Mouse (Mus musculus) MEL (cell line): ENCODE data around the gene Vsig10l. TPM values are rescaled to one million over a fixed set of nuclear protein-coding genes. Genes with fewer than 3 reads are reported as not detected.

Source experiments
- DNase-seq: peaks from one replicate; pipeline ENCODE4 v3.0.0; 2011; ENCODE audit warnings: low read depth, low spot score
- H3K27ac ChIP-seq: 2 replicates; pipeline ENCODE4 v1.5.1; 2012; ENCODE audit warnings: low read depth, mild to moderate bottlenecking, control low read depth, low read length, moderate library complexity; ENCODE audit not compliant: control insufficient read depth
- H3K27me3 ChIP-seq, 2 experiments: fragments of 150-350 bp in 1 of 2; sonication (generic) in 1 of 2; 2 replicates each; pipeline ENCODE4 v1.6.1; 2012; ENCODE audit warnings: low read length in 2 of 2, mild to moderate bottlenecking in 2 of 2, improper control_type of control experiment in 1 of 2, moderate library complexity in 1 of 2; ENCODE audit not compliant: insufficient read depth in 2 of 2, control insufficient read depth in 1 of 2
- H3K36me3 ChIP-seq, 2 experiments: 2 replicates each; pipeline ENCODE4 v1.6.1; 2012 to 2014; ENCODE audit warnings: low read length in 2 of 2, improper control_type of control experiment in 1 of 2, inconsistent platforms in 1 of 2, mild to moderate bottlenecking in 1 of 2; ENCODE audit not compliant: insufficient read depth in 2 of 2, control insufficient read depth in 1 of 2
- H3K4me1 ChIP-seq, 2 experiments: fragments of 150-350 bp in 1 of 2; sonication (generic) in 1 of 2; 2 replicates each; pipeline ENCODE4 v1.6.1; 2012; ENCODE audit warnings: low read length in 2 of 2, improper control_type of control experiment in 1 of 2, mild to moderate bottlenecking in 1 of 2; ENCODE audit not compliant: insufficient read depth in 2 of 2, control insufficient read depth in 1 of 2
- H3K4me3 ChIP-seq, 2 experiments: fragments of 150-350 bp in 1 of 2; sonication (generic) in 1 of 2; 2 replicates each; pipeline ENCODE4 v1.5.1; 2012; ENCODE audit warnings: low read depth in 2 of 2, low read length in 2 of 2, mild to moderate bottlenecking in 2 of 2, moderate library complexity in 2 of 2, control low read depth in 1 of 2, improper control_type of control experiment in 1 of 2; ENCODE audit not compliant: control insufficient read depth in 1 of 2, insufficient read depth in 1 of 2
- H3K79me2 ChIP-seq: 2 replicates; pipeline ENCODE4 v1.6.1; 2012; ENCODE audit warnings: mild to moderate bottlenecking, low read length, moderate library complexity; ENCODE audit not compliant: control insufficient read depth, poor library complexity, insufficient read depth
- H3K9ac ChIP-seq: 2 replicates; pipeline ENCODE4 v1.6.1; 2012; ENCODE audit warnings: low read depth, mild to moderate bottlenecking, control low read depth, low read length, moderate library complexity; ENCODE audit not compliant: control insufficient read depth, poor library complexity, severe bottlenecking
- H3K9me3 ChIP-seq: fragments of 150-350 bp; sonication (generic); replicated peaks from 2 replicates; pipeline ENCODE4 v1.6.1; 2012; ENCODE audit warnings: mild to moderate bottlenecking, low read length, improper control_type of control experiment, moderate library complexity; ENCODE audit not compliant: insufficient read depth
- BHLHE40 ChIP-seq: IDR thresholded peaks from 2 replicates; pipeline ENCODE4 v1.6.1; 2012; ENCODE audit warnings: low read depth, mild to moderate bottlenecking, inconsistent platforms, low read length, improper control_type of control experiment, borderline replicate concordance
- CTCF ChIP-seq, 3 experiments: IDR thresholded peaks in 2 of 3; conservative IDR thresholded peaks in 1 of 3; 2 replicates each; pipeline ENCODE4 v1.5.1; 2011 to 2012; ENCODE audit warnings: low read length in 3 of 3, low read depth in 2 of 3, mild to moderate bottlenecking in 2 of 3, improper control_type of control experiment in 1 of 3, inconsistent platforms in 1 of 3, mixed read lengths in 1 of 3, moderate library complexity in 1 of 3; ENCODE audit not compliant: control insufficient read depth in 1 of 3, insufficient read depth in 1 of 3, poor library complexity in 1 of 3, severe bottlenecking in 1 of 3
- EP300 ChIP-seq, 2 experiments: IDR thresholded peaks; 2 replicates each; pipeline ENCODE4 v1.6.1; 2011; ENCODE audit warnings: improper control_type of control experiment in 2 of 2, low read length in 2 of 2, low read depth in 1 of 2, mild to moderate bottlenecking in 1 of 2
- ETS1 ChIP-seq: IDR thresholded peaks from 2 replicates; pipeline ENCODE4 v1.6.1; 2012; ENCODE audit warnings: low read depth, mild to moderate bottlenecking, inconsistent platforms, low read length, improper control_type of control experiment, moderate library complexity
- GABPA ChIP-seq: IDR thresholded peaks from 2 replicates; pipeline ENCODE4 v1.6.1; 2012; ENCODE audit warnings: low read depth, mild to moderate bottlenecking, inconsistent platforms, low read length, improper control_type of control experiment, moderate library complexity
- GATA1 ChIP-seq: IDR thresholded peaks from 2 replicates; pipeline ENCODE4 v1.6.1; 2011; ENCODE audit warnings: low read depth, low read length, improper control_type of control experiment
- HCFC1 ChIP-seq: IDR thresholded peaks from 2 replicates; pipeline ENCODE4 v1.6.1; 2012; ENCODE audit warnings: low read depth, mild to moderate bottlenecking, inconsistent platforms, low read length, improper control_type of control experiment, moderate library complexity
- JUND ChIP-seq: IDR thresholded peaks from 2 replicates; pipeline ENCODE4 v1.6.1; 2011; ENCODE audit warnings: low read depth, mild to moderate bottlenecking, improper control_type of control experiment, low read length
- KAT2A ChIP-seq: conservative IDR thresholded peaks from 2 replicates; pipeline ENCODE4 v1.6.1; 2012; ENCODE audit warnings: low read depth, low read length, improper control_type of control experiment, inconsistent platforms
- MAFK ChIP-seq: IDR thresholded peaks from 2 replicates; pipeline ENCODE4 v1.6.1; 2011; ENCODE audit warnings: low read depth, mild to moderate bottlenecking, low read length, improper control_type of control experiment, borderline replicate concordance
- NELFE ChIP-seq: IDR thresholded peaks from 2 replicates; pipeline ENCODE4 v1.6.1; 2011; ENCODE audit warnings: low read depth, low read length, improper control_type of control experiment
- NRF1 ChIP-seq: IDR thresholded peaks from 2 replicates; pipeline ENCODE4 v1.6.1; 2014; ENCODE audit warnings: low read depth, mild to moderate bottlenecking, inconsistent platforms, low read length, improper control_type of control experiment, moderate library complexity; ENCODE audit not compliant: poor library complexity, insufficient read depth, severe bottlenecking
- POLR2A ChIP-seq, 2 experiments: IDR thresholded peaks; 2 replicates each; pipeline ENCODE4 v1.6.1; 2011 to 2012; ENCODE audit warnings: low read length in 2 of 2, mild to moderate bottlenecking in 2 of 2, control low read depth in 1 of 2, improper control_type of control experiment in 1 of 2, low read depth in 1 of 2, moderate library complexity in 1 of 2; ENCODE audit not compliant: control insufficient read depth in 1 of 2, insufficient read depth in 1 of 2, poor library complexity in 1 of 2
- POLR2AphosphoS2 ChIP-seq: IDR thresholded peaks from 2 replicates; pipeline ENCODE4 v1.6.1; 2011; ENCODE audit warnings: low read length, improper control_type of control experiment
- POLR2AphosphoS5 ChIP-seq: IDR thresholded peaks from 2 replicates; pipeline ENCODE4 v1.6.1; 2012; ENCODE audit warnings: low read depth, borderline replicate concordance, mild to moderate bottlenecking, inconsistent platforms, low read length, moderate library complexity, mixed read lengths
- RCOR1 ChIP-seq: IDR thresholded peaks from 2 replicates; pipeline ENCODE4 v1.6.1; 2012; ENCODE audit warnings: low read depth, mild to moderate bottlenecking, inconsistent platforms, low read length, improper control_type of control experiment
- SIN3A ChIP-seq: IDR thresholded peaks from 2 replicates; pipeline ENCODE4 v1.6.1; 2012; ENCODE audit warnings: low read length, improper control_type of control experiment, inconsistent platforms
- TAL1 ChIP-seq: IDR thresholded peaks from 2 replicates; pipeline ENCODE4 v1.6.1; 2012; ENCODE audit warnings: mild to moderate bottlenecking, inconsistent platforms, low read length, moderate library complexity, mixed read lengths
- UBTF ChIP-seq: IDR thresholded peaks from 2 replicates; pipeline ENCODE4 v1.6.1; 2012; ENCODE audit warnings: low read depth, mild to moderate bottlenecking, inconsistent platforms, low read length, improper control_type of control experiment, moderate library complexity, borderline replicate concordance; ENCODE audit not compliant: insufficient read depth
- USF1 ChIP-seq: IDR thresholded peaks from 2 replicates; pipeline ENCODE4 v1.6.1; 2014; ENCODE audit warnings: low read depth, mild to moderate bottlenecking, inconsistent platforms, low read length, improper control_type of control experiment, moderate library complexity
- USF2 ChIP-seq, 2 experiments: IDR thresholded peaks; 2 replicates each; pipeline ENCODE4 v1.6.1; 2011 to 2012; ENCODE audit warnings: improper control_type of control experiment in 2 of 2, low read length in 2 of 2, borderline replicate concordance in 1 of 2, inconsistent platforms in 1 of 2, low read depth in 1 of 2, mild to moderate bottlenecking in 1 of 2; ENCODE audit not compliant: insufficient read depth in 1 of 2
- ZMIZ1 ChIP-seq: IDR thresholded peaks from 2 replicates; pipeline ENCODE4 v1.6.1; 2012; ENCODE audit warnings: low read depth, mild to moderate bottlenecking, inconsistent platforms, low read length, improper control_type of control experiment, moderate library complexity
- ZNF384 ChIP-seq: IDR thresholded peaks from 2 replicates; pipeline ENCODE4 v1.6.1; 2012; ENCODE audit warnings: low read depth, mild to moderate bottlenecking, inconsistent platforms, low read length, improper control_type of control experiment
- polyA plus RNA-seq, 2 experiments: library from polyadenylated mRNA; stranded (reverse) in 1 of 2; unstranded in 1 of 2; fragments of >175 nt in 1 of 2; fragments of >200 nt in 1 of 2; gene quantifications; 2 replicates each; pipeline versions ENCODE4 v1.2.1 to v1.2.4; 2012; ENCODE audit warnings: low replicate concordance in 2 of 2, low read depth in 1 of 2; ENCODE audit not compliant: insufficient read length in 2 of 2, insufficient read depth in 1 of 2, missing spikeins in 1 of 2
- total RNA-seq: library from RNA; depleted of rRNA; stranded (reverse); fragments of 300-350 nt; gene quantifications from 2 replicates; pipeline ENCODE4 v1.2.3, GENCODE M21; 2012

Gene Vsig10l
- total and polyA plus RNA-seq, 3 experiments, result 0.08 to 0.65 TPM; not detected in 1

GRCm38 (mm10) chr7:43434676-43435075, 28.3 kb upstream of the Vsig10l start:
- H3K4me3 ChIP-seq, result no peak overlapping the region
- H3K9me3 ChIP-seq, result no peaks in the 10 kb centered on the region
- H3K27ac ChIP-seq, result no peak overlapping the region
- no peak for TF ChIP-seq NRF1
- TF ChIP-seq KAT2A, result no peak
- TF ChIP-seq POLR2A (IDR thresholded peaks at IDR 0.05; ENCODE audit: control insufficient read depth in 1 of 2, insufficient read depth in 1 of 2, low read depth in 1 of 2, low read length in 2 of 2, poor library complexity in 1 of 2), result no peak
- no peak for TF ChIP-seq USF2 (IDR thresholded peaks at IDR 0.05; ENCODE audit: borderline replicate concordance in 1 of 2, insufficient read depth in 1 of 2, low read depth in 1 of 2, low read length in 2 of 2)
- TF ChIP-seq EP300 (IDR thresholded peaks at IDR 0.05; ENCODE audit: low read depth in 1 of 2, low read length in 2 of 2), result no peak
- no peak for TF ChIP-seq SIN3A
- TF ChIP-seq NELFE, result no peak
- no peaks in the 10 kb centered on the region for H3K36me3 ChIP-seq
- no peak overlapping the region for H3K9ac ChIP-seq
- no peaks in the 10 kb centered on the region for H3K4me1 ChIP-seq
- DNase-seq, result no peak
- H3K79me2 ChIP-seq, result no peaks in the 10 kb centered on the region
- peaks cover 0 to 3% of the 10 kb centered on the region in 2 experiments; a peak in 2 of 4 replicates for H3K27me3 ChIP-seq

GRCm38 (mm10) chr7:43436341-43437255, 26.4 kb upstream of the Vsig10l start, which contains the start of gene Nkg7:
Gene Nkg7 (plus strand): TSS chr7:43437073.
- no peak within 1 kb of the TSS for H3K9ac ChIP-seq
- no peaks in the 10 kb centered on the region for H3K4me1 ChIP-seq
- DNase-seq, result no peak
- H3K4me3 ChIP-seq, result no peak within 1 kb of the TSS
- H3K79me2 ChIP-seq, result no peaks in the 10 kb centered on the region
- no peaks in the 10 kb centered on the region for H3K9me3 ChIP-seq
- H3K27ac ChIP-seq, result no peak within 1 kb of the TSS
- H3K27me3 ChIP-seq, result peaks cover 0 to 3% of the 10 kb centered on the region in 2 experiments; a peak in 2 of 4 replicates
- H3K36me3 ChIP-seq, result no peaks in the 10 kb centered on the region
- TF ChIP-seq ETS1 (no peak), USF1 (no peak), JUND (no peak), POLR2AphosphoS5 (no peak), HCFC1 (no peak), RCOR1 (no peak), UBTF (no peak), CTCF (IDR thresholded peaks at IDR 0.05 in 2 of 3, conservative IDR thresholded peaks at IDR 0.05 in 1 of 3; ENCODE audit: control insufficient read depth in 1 of 3, insufficient read depth in 1 of 3, low read depth in 2 of 3, low read length in 3 of 3, poor library complexity in 1 of 3, severe bottlenecking in 1 of 3) (no peak), POLR2A (IDR thresholded peaks at IDR 0.05; ENCODE audit: control insufficient read depth in 1 of 2, insufficient read depth in 1 of 2, low read depth in 1 of 2, low read length in 2 of 2, poor library complexity in 1 of 2) (no peak), TAL1 (no peak), POLR2AphosphoS2 (no peak), NELFE (no peak), ZMIZ1 (no peak), GATA1 (no peak), BHLHE40 (no peak), MAFK (no peak), GABPA (no peak), ZNF384 (no peak), SIN3A (no peak)
- TF ChIP-seq, all 39 proteins: peak for 0
